Mouse (Mus musculus) subcutaneous adipose tissue, adult 2 months (tissue): ENCODE results near the gene Gm20695. TPM values are rescaled to one million over a fixed set of nuclear protein-coding genes. Genes with fewer than 3 reads are reported as not detected.

Experiments
- polyA plus RNA-seq: library from polyadenylated mRNA; depleted of rRNA; stranded (reverse); fragments of >200 nt; gene quantifications from 2 replicates; pipeline ENCODE4 v1.2.3, GENCODE M21; 2012; ENCODE audit warnings: low replicate concordance; rRNA removed

Gm20695 gene
- polyA plus RNA-seq = 0.29 TPM in 1 of 2 replicates, not detected in the other

DNA sequence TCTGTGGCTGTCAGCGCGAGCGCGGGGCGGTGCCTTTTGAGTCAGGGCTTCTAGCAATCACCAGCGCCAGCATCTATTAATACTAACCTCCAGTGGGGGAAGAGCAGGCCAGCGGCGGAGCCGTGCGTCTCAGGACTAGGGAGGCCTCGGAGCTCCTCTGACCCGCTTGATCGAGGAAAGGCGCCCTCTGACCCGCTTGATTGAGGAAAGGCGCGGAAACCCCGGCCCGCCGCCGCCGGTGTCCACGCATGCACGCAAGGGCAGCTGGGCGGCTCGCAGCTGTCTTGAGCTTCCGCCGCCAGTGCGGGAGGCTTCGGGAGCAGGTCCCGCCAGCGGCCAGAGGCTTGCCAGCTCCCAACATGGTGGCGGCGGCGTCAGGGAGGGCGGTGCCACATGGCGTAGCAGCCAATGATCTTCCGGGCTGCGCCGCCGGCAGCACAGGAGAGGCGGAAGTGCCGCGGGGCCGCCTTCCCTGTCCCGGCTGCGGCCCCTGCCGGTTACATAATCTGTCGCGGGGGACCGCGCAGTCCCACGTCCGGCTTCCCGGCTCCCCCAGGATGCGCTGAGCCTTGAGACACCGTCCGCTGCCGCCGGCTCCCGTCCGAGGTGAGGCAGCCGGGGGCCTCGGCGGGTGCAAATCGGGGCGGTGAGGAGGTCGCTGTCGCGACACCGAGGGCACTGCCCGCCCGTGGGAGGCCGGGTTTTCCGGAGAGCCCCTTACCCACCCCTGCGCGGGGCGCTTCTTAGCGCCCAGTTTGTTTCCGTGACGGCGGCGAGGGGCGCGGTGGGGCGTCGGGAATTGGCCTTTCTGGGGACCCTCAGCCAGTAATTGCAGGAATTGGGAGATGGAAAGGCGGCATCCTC, at the start of gene Gm20695, which contains the start of gene Zfp597:
Gm20695 (plus strand) TSS at position 448 of the 864 bp plus-strand sequence.
Zfp597 (minus strand) TSS at position 361 of the 864 bp plus-strand sequence.

DNA sequence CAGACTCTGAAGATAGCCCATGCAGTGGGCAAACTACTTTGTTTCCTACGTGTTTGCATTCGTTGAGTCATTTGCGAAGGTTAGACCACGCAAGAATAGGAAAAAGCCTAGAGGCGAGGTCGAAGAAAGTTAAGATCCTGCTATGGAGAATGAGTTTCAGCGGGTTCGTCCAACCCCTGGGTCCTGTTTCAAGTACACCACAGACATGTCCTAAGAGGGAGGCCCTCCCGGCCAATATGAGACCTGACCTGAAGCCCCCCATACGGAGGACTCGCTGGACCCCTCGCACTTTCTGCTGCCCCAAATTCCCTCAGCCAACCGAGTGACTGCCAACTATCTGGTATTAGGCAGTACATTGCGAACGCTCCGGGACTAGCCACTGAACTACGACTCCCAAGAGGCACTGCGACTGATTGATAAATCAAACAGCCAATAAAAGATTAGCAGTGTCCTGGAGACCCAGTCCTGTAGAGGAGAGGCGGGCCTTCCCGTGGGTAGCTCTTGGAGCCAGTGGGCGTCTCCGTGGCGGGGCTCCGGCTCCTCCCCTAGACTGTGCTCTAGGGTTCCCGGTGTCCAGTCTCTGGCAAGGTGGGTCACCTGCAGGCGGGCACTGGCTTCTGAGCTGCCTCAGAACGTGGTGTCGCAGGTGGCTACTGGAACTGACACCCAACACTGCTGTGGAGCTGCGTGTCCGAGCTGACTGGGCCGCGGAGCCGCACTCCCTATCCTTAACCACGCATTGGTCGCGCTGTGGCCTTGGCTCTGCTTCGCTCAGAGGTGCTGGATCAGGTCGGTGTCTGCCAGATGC, 37.5 kb upstream of the Gm20695 start, which contains the start of gene Zfp174:
Zfp174 (plus strand) TSS at position 558 of the 808 bp plus-strand sequence.

DNA sequence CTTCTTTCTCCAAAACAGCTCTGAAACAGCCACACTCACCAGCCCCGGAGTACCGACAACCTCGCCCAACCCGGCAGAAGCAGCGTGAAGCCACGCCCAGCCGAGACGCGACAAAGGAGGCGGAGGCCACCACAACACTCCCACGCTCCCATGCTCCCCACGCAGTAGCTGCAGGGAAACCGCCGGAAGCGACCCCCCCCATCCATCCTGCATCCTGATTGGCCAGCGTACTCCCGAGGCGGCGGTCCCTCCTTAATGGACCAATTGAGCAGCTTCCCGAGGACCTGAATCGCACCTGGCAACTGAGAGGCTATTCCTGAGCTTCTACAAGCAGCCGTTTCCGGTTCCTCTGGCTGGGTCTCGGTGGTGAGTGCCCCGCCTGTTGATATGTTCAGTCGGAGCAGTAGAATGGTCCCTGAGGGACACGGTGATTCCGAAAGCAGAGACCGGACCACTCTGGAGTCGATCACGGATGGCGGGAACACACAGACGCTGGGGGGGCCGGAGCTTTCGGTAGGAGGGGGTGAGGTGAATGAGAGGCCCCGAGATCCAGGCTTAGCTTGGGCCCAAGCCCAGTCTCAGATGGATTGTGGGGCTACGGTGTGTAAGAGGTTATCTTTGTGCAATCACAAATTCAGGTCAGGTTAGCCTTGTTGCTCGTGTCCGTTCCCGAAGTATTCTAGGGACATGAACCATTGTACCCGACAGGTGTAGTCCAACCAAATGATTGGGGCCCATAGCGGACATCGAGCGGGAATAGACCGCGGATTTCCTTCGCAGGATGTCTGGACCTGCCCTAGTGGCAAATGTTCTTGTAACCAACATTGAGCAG, 12.0 kb upstream of the Gm20695 start, which contains the start of gene Naa60:
Naa60 (plus strand) TSS at position 160 of the 832 bp plus-strand sequence.

DNA sequence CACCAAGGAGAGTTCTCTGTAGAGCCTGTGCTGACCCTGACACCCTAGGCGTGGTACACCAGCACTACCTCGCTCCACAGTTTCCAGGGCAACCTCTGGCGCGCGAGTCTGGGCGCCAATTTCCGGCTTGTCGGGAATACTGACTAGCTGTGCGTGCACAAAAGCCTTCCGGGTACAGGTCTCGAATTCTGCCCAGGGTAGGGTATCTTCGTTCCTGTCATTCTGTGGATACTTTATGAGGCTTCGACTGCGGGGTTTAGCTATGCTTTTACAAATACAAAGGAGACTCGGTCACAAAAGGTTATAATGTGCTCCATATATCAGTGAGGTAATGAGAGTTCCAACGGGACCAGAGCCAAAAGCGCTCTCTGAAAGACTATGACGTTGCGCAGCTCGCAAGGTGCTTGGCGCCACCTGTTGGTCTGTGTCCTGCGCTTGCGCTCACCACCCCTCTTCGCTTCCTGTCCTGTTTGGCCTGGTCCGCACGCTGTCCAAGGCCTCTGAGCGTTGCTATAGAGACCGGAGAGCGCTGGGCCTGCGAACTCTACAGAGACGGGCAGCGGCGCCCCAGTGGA, 24.2 kb downstream of the Gm20695 start, which contains the start of the genes 1700037C18Rik and Cluap1:
1700037C18Rik (minus strand) TSS at position 153 of the 575 bp plus-strand sequence.
Cluap1 (plus strand) TSS at position 265 of the 575 bp plus-strand sequence.

Other genes with a start within 250 kb of the Gm20695 start
- gene Mefv, start 166.6 kb upstream of the Gm20695 start, polyA plus RNA-seq = 0.14 and 0.45 TPM in 2 replicates
- 6.2 and 12.8 TPM in 2 replicates for gene Zfp263, start 140.6 kb upstream of the Gm20695 start, polyA plus RNA-seq
- gene Olfr15, start 53.8 kb upstream of the Gm20695 start, polyA plus RNA-seq = not detected in 2 replicates
- gene Zfp174, start 37.4 kb upstream of the Gm20695 start, polyA plus RNA-seq = 1.7 TPM in 2 replicates
- 74.6 and 92.9 TPM in 2 replicates for gene Naa60, start 12.3 kb upstream of the Gm20695 start, polyA plus RNA-seq
- gene Zfp597, start 87 bp upstream of the Gm20695 start, polyA plus RNA-seq = 2.4 and 3.6 TPM in 2 replicates
- gene 1700037C18Rik, start 24.0 kb downstream of the Gm20695 start, polyA plus RNA-seq = 7.1 and 7.5 TPM in 2 replicates
- 3.5 and 9.6 TPM in 2 replicates for gene Cluap1, start 24.2 kb downstream of the Gm20695 start, polyA plus RNA-seq
- 2.2 and 4.0 TPM in 2 replicates for gene Nlrc3, start 92.0 kb downstream of the Gm20695 start, polyA plus RNA-seq
- gene Slx4, start 119.1 kb downstream of the Gm20695 start, polyA plus RNA-seq = 12.5 and 29.1 TPM in 2 replicates
- gene Dnase1, start 152.3 kb downstream of the Gm20695 start, polyA plus RNA-seq = 0.06 TPM in 2 replicates
- 141 and 173 TPM in 2 replicates for gene Trap1, start 193.2 kb downstream of the Gm20695 start, polyA plus RNA-seq